Mouse (Mus musculus) ES-E14 (cell line): ENCODE data around the gene Cacna1d. TPM values are rescaled to one million over a fixed set of nuclear protein-coding genes. Genes with fewer than 3 reads are reported as not detected.

Source experiments
- DNase-seq: peaks from one replicate; pipeline ENCODE4 v3.0.0-alpha.2; 2013; ENCODE audit warnings: low read depth, low spot score
- H3K27ac ChIP-seq: 2 replicates; pipeline ENCODE4 v1.5.1; 2012; ENCODE audit warnings: low read depth, mild to moderate bottlenecking, low read length, moderate library complexity, mixed read lengths; ENCODE audit not compliant: poor library complexity, insufficient read depth, severe bottlenecking
- H3K36me3 ChIP-seq: 2 replicates; pipeline ENCODE4 v1.6.1; 2012; ENCODE audit warnings: mild to moderate bottlenecking, low read length, moderate library complexity, mixed read lengths; ENCODE audit not compliant: control insufficient read depth, poor library complexity, insufficient read depth, severe bottlenecking
- H3K4me1 ChIP-seq, 2 experiments: fragments of 150-350 bp in 1 of 2; sonication (generic) in 1 of 2; 2 replicates each; pipeline ENCODE4 v1.6.1; 2012; ENCODE audit warnings: low read length in 2 of 2, mild to moderate bottlenecking in 1 of 2, mixed read lengths in 1 of 2; ENCODE audit not compliant: control insufficient read depth in 2 of 2, insufficient read depth in 2 of 2, poor library complexity in 1 of 2
- H3K4me3 ChIP-seq, 2 experiments: fragments of 150-350 bp in 1 of 2; sonication (generic) in 1 of 2; 2 replicates each; pipeline ENCODE4 v1.5.1; 2012; ENCODE audit warnings: low read length in 2 of 2, low read depth in 1 of 2, mild to moderate bottlenecking in 1 of 2, mixed read lengths in 1 of 2; ENCODE audit not compliant: insufficient read depth in 1 of 2, poor library complexity in 1 of 2, severe bottlenecking in 1 of 2
- H3K9ac ChIP-seq: 2 replicates; pipeline ENCODE4 v1.6.1; 2012; ENCODE audit warnings: low read depth, mild to moderate bottlenecking, low read length, mixed read lengths; ENCODE audit not compliant: poor library complexity, insufficient read depth, severe bottlenecking
- H3K9me3 ChIP-seq: fragments of 150-350 bp; sonication (generic); 2 replicates; pipeline ENCODE4 v1.6.1; 2012; ENCODE audit warnings: low read depth, mild to moderate bottlenecking, low read length; ENCODE audit not compliant: control insufficient read depth, insufficient read depth
- CHD2 ChIP-seq: IDR thresholded peaks from 2 replicates; pipeline ENCODE4 v1.6.1; 2014; ENCODE audit warnings: mild to moderate bottlenecking, low read depth, low read length, inconsistent platforms
- HCFC1 ChIP-seq: IDR thresholded peaks from 2 replicates; pipeline ENCODE4 v1.6.1; 2012; ENCODE audit warnings: low read length, inconsistent platforms, borderline replicate concordance; ENCODE audit not compliant: insufficient read depth
- MAFK ChIP-seq: IDR thresholded peaks from 2 replicates; pipeline ENCODE4 v1.6.1; 2014; ENCODE audit warnings: mild to moderate bottlenecking, low read depth, low read length, inconsistent platforms; ENCODE audit not compliant: insufficient read depth
- ZC3H11A ChIP-seq: IDR thresholded peaks from 2 replicates; pipeline ENCODE4 v1.6.1; 2012; ENCODE audit warnings: low read depth, mild to moderate bottlenecking, inconsistent platforms, low read length, borderline replicate concordance
- ZNF384 ChIP-seq: IDR thresholded peaks from 2 replicates; pipeline ENCODE4 v1.6.1; 2012; ENCODE audit warnings: low read depth, low read length, inconsistent platforms
- in situ Hi-C, 2 experiments: fragments of 600-800 bp; cut with MboI; formaldehyde crosslinking; loops; one replicate each; pipeline ENCODE4 v1.15.1; 2025; ENCODE audit warnings: low sequenced_read_pairs in 2 of 2, inconsistent platforms in 1 of 2; ENCODE audit not compliant: unreplicated experiment in 2 of 2
- total RNA-seq: library from RNA; depleted of rRNA; stranded (reverse); fragments of 300-350 nt; gene quantifications from 2 replicates; pipeline ENCODE4 v1.2.3, GENCODE M21; 2012

Cacna1d gene
- total RNA-seq, 1 experiment, result 0.36 TPM

DNA sequence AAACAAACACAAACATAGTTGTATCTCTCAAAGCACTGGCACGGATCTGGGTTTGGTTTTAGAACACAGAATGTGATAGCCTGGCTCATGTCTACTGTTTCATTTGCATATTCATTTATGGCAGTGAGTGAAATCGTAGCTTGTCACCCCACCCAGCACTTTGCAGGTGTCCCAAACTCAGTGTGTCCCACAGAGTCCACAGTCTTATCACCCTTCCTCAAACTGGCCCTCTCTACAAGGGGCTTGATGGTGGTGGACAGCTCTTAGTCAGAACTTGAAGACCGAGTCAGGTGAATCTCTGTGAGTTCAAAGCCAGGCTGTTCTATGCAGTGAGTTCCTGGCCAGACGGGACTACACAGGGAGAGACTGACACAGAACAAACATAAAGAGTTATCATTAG, 234.8 kb downstream of the Cacna1d start:
- no peaks in the 10 kb centered on the region for H3K9me3 ChIP-seq
- no peak overlapping the region for H3K9ac ChIP-seq
- no peak for TF ChIP-seq ZNF384
- no peak for TF ChIP-seq ZC3H11A
- TF ChIP-seq MAFK, result no peak
- TF ChIP-seq HCFC1, result no peak
- TF ChIP-seq CHD2, result no peak
- no peak for DNase-seq
- in situ Hi-C loops, result no loop called here
- no peaks in the 10 kb centered on the region for H3K36me3 ChIP-seq
- no peaks in the 10 kb centered on the region for H3K4me1 ChIP-seq
- H3K27ac ChIP-seq, result no peak overlapping the region
- no peak overlapping the region for H3K4me3 ChIP-seq

DNA sequence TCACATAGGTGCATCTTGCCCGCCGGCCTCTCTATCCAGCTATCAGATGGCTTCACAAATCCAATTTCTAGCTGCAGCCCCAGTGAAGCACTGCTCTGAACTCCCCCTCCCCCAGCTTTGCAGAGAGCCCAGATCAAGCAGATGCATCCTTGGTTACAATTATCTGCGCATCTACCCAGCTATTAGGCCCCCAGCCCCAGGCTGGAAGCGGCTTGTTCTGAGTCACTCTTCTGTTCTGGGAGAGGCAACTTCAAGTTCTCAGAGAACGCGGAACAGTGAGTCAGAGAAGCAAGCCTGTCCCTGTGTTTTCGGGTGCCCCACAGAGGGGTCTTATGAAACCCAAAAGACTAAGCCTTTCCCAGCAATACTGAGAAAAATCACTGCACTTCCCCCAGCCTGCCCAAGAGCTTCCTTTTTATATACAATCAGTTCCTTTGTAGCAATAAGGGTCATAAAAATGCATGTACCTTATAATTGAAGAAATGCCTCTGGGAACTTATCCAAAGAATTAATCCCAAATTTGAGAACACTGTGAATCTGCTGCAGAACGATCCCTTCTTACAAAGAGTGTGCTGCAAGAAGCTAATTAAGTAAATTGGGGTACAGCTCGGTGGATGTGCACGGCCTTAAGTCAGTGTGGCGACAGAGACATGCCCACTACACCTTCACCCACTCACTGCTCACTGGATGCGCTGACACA, 235.4 kb downstream of the Cacna1d start:
- in situ Hi-C loops, result no loop called here
- Histone ChIP-seq H3K9me3 (no peaks in the 10 kb centered on the region), H3K36me3 (no peaks in the 10 kb centered on the region), H3K4me3 (no peak overlapping the region), H3K27ac (no peak overlapping the region), H3K4me1 (no peaks in the 10 kb centered on the region), H3K9ac (no peak overlapping the region)
- no peak for TF ChIP-seq CHD2
- TF ChIP-seq ZNF384, result no peak
- TF ChIP-seq ZC3H11A, result no peak
- no peak for TF ChIP-seq MAFK
- TF ChIP-seq HCFC1, result no peak
- DNase-seq, result no peak

DNA sequence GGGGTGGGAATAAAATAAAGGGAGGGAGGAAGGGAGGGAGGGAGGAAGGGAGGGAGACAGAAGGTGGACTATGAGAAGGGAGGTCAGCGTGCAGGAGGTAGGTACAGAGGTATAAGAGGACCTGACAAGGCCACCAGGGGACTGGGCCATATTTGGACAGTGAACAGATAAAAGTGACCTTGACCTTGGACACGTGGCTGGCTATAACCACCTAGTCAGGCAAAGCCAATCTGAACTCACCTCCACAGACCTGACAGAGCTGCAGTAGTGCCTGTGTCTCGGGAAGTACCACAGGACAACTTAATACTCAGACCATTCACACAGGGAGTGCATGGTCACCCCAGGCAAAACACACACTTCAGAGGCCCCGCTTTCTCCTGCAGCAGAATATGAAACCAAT, 236.5 kb downstream of the Cacna1d start:
- no peak for DNase-seq
- H3K27ac ChIP-seq, result no peak overlapping the region
- no peak overlapping the region for H3K4me3 ChIP-seq
- no peak for TF ChIP-seq ZC3H11A
- no peak for TF ChIP-seq ZNF384
- no peak for TF ChIP-seq MAFK
- no peaks in the 10 kb centered on the region for H3K36me3 ChIP-seq
- no peak overlapping the region for H3K9ac ChIP-seq
- H3K9me3 ChIP-seq, result no peaks in the 10 kb centered on the region
- in situ Hi-C loops, result no loop called here
- no peaks in the 10 kb centered on the region for H3K4me1 ChIP-seq

DNA sequence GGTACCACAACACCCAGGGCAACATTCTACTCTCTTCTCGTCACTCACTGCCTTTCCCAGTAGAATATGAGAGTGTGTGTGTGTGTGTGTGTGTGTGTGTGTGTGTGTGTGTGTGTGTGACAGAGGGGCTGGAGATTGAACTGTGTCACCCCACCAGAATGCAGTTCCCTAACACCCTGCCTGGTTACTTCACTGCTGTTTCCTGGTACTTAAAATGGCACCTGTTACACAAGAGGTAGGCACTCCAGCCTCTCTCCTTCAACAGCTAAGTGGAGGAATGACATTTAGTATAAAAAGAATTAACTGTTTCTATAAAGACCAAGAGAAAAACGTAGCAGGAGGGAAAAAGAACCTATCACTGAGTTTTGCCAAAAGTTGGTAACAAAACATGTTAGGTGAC, 238.4 kb downstream of the Cacna1d start:
- Histone ChIP-seq H3K27ac (no peak overlapping the region), H3K4me3 (no peak overlapping the region), H3K9ac (no peak overlapping the region), H3K4me1 (no peaks in the 10 kb centered on the region), H3K9me3 (no peaks in the 10 kb centered on the region), H3K36me3 (no peaks in the 10 kb centered on the region)
- in situ Hi-C loops, result no loop called here
- no peak for DNase-seq
- no peak for TF ChIP-seq ZC3H11A
- TF ChIP-seq CHD2, result no peak
- no peak for TF ChIP-seq HCFC1
- no peak for TF ChIP-seq MAFK
- TF ChIP-seq ZNF384, result no peak

DNA sequence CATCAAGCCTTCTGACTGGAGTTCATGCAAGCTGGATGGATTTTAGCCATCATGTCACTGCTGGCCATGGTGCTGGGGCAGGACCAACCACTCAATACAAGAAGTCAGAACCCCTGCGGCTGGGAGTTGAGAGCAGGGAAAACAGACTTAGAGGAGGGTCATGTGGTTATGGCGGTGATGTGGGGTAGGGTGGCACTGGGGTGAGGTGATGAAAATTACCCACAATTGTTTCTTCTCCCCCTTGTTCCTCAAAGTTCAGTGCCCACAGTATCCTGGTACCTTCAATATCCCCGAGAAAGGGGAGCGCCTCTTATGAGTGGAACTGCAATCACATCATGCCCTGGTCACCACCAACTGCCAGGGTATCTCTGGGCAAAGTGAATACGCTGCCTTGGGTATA, 239.9 kb downstream of the Cacna1d start:
- Histone ChIP-seq H3K27ac (no peak overlapping the region), H3K4me1 (no peaks in the 10 kb centered on the region), H3K9ac (no peak overlapping the region), H3K9me3 (no peaks in the 10 kb centered on the region), H3K4me3 (no peak overlapping the region), H3K36me3 (no peaks in the 10 kb centered on the region)
- DNase-seq, result no peak
- TF ChIP-seq ZC3H11A (no peak), MAFK (no peak)
- in situ Hi-C loops, result no loop called here
